Mouse (Mus musculus) hindbrain, embryonic 10.5 days (tissue): ENCODE results near the gene Lrrc29. TPM values are rescaled to one million over a fixed set of nuclear protein-coding genes. Genes with fewer than 3 reads are reported as not detected.
"Not testable (repeated sequence)": the region's sequence is repeated elsewhere in the genome, so short reads cannot be mapped to it uniquely, and the experiment has no call there.

ENCODE experiments used
- DNase-seq: peaks from one replicate; pipeline ENCODE4 v3.0.0-alpha.2; 2017; ENCODE audit warnings: low spot score
- H3K27ac ChIP-seq: fragments of 300-500 bp; sonication (generic); 2 replicates; pipeline ENCODE4 v1.5.1; 2016; ENCODE audit warnings: mild to moderate bottlenecking, moderate library complexity
- H3K27me3 ChIP-seq: fragments of 300-500 bp; sonication (generic); 2 replicates; pipeline ENCODE4 v1.6.1; 2016; ENCODE audit warnings: mild to moderate bottlenecking; ENCODE audit not compliant: poor library complexity, insufficient read depth, severe bottlenecking
- H3K36me3 ChIP-seq: fragments of 300-500 bp; sonication (generic); 2 replicates; pipeline ENCODE4 v1.6.1; 2016; ENCODE audit warnings: mild to moderate bottlenecking, moderate library complexity
- H3K4me1 ChIP-seq: fragments of 300-500 bp; sonication (generic); replicated peaks from 2 replicates; pipeline ENCODE4 v1.6.1; 2016; ENCODE audit warnings: mild to moderate bottlenecking
- H3K4me3 ChIP-seq: fragments of 300-500 bp; sonication (generic); 2 replicates; pipeline ENCODE4 v1.5.1; 2016; ENCODE audit warnings: mild to moderate bottlenecking, moderate library complexity
- H3K9me3 ChIP-seq: fragments of 300-500 bp; sonication (generic); 2 replicates; pipeline ENCODE4 v1.6.1; 2016; ENCODE audit warnings: mild to moderate bottlenecking, moderate library complexity
- WGBS: fragments of 180-500 bp; shearing (Covaris S2); methylation state at CpG from one replicate; pipeline ENCODE4 v1.1.7; 2016; 5-methylcytosine and 5-hydroxymethylcytosine counted together
- polyA plus RNA-seq: library from polyadenylated mRNA; unstranded; fragments of >200 nt; fragmentation: Nextera tagmentation; extraction: Ambion mirVana; gene quantifications from 2 replicates; pipeline ENCODE4 v1.2.1, GENCODE M21; 2016

Gene Lrrc29
- polyA plus RNA-seq, 1 experiment from 2014 or later, result 1.2 TPM

- Histone ChIP-seq H3K27ac (no peak overlapping the region), H3K4me1 (peaks cover 33% of the 10 kb centered on the region), H3K4me3 (no peak overlapping the region), H3K27me3 (no peaks in the 10 kb centered on the region), H3K36me3 (peaks cover 86% of the 10 kb centered on the region), H3K9me3 (no peaks in the 10 kb centered on the region)
- no peak for DNase-seq
- WGBS, result 88% methylated on average over 8 of the region's 8 CpGs
Measured at GRCm38 (mm10) chr8:105303396-105303795, 22.7 kb downstream of the Lrrc29 start.

GRCm38 (mm10) chr8:105299962-105300361 lies 26.1 kb downstream of the Lrrc29 start:
- WGBS, result 97% methylated on average over 8 of the region's 8 CpGs
- H3K4me3 ChIP-seq, result no peak overlapping the region
- H3K9me3 ChIP-seq, result no peaks in the 10 kb centered on the region
- peaks cover 66% of the 10 kb centered on the region for H3K36me3 ChIP-seq
- DNase-seq, result no peak
- 0 out of 2 replicates have a peak, but pooled peaks cover 6% of the 10 kb centered on the region for H3K27me3 ChIP-seq
- H3K27ac ChIP-seq, result no peak overlapping the region
- peaks cover 32% of the 10 kb centered on the region for H3K4me1 ChIP-seq

- H3K4me1 ChIP-seq, result peaks cover 27% of the 10 kb centered on the region
- peak overlapping the region; percentile 82 for H3K4me3 ChIP-seq
- peak overlapping the region; percentile 90 for H3K27ac ChIP-seq
- H3K27me3 ChIP-seq, result peaks cover 8% of the 10 kb centered on the region
- H3K9me3 ChIP-seq, result no peaks in the 10 kb centered on the region
- DNase-seq, result no peak
- WGBS, result 66% methylated on average over 18 of the region's 18 CpGs
- peaks cover 52% of the 10 kb centered on the region for H3K36me3 ChIP-seq
Measured at GRCm38 (mm10) chr8:105298351-105299252, 27.5 kb downstream of the Lrrc29 start.

GRCm38 (mm10) chr8:105297511-105298192 lies 28.4 kb downstream of the Lrrc29 start, which contains the start of gene E2f4:
Gene E2f4 (plus strand): TSS chr8:105297663.
- peak within 1 kb of the TSS; percentile 90 for H3K27ac ChIP-seq
- DNase-seq, result peak; percentile 94
- WGBS, result under 1% methylated on average over 58 of the region's 58 CpGs
- peaks cover 17% of the 10 kb centered on the region for H3K27me3 ChIP-seq
- H3K36me3 ChIP-seq, result peaks cover 43% of the 10 kb centered on the region
- H3K4me3 ChIP-seq, result peak within 1 kb of the TSS; percentile 82
- no peaks in the 10 kb centered on the region for H3K9me3 ChIP-seq
- peaks cover 29% of the 10 kb centered on the region for H3K4me1 ChIP-seq

- DNase-seq, result no peak
- Histone ChIP-seq H3K27ac (peak within 1 kb of the TSS; percentile 90), H3K27me3 (peaks cover 22% of the 10 kb centered on the region), H3K4me3 (peak within 1 kb of the TSS; percentile 82), H3K9me3 (no peaks in the 10 kb centered on the region), H3K36me3 (peaks cover 27% of the 10 kb centered on the region), H3K4me1 (peaks cover 30% of the 10 kb centered on the region)
- 68% methylated on average over 11 of the region's 11 CpGs for WGBS
Measured at GRCm38 (mm10) chr8:105295895-105296573, 30.0 kb downstream of the Lrrc29 start, which contains the start of gene Exoc3l. Gene Exoc3l (minus strand): TSS chr8:105296101.

- Histone ChIP-seq H3K27me3 (peaks cover 30% of the 10 kb centered on the region), H3K4me1 (peaks cover 37% of the 10 kb centered on the region), H3K9me3 (no peaks in the 10 kb centered on the region), H3K4me3 (peak overlapping the region; percentile 20; the same call in 1 of the 2 replicates), H3K36me3 (peaks cover 19% of the 10 kb centered on the region), H3K27ac (no peak overlapping the region)
- DNase-seq, result no peak
- 76% methylated on average over 11 of the region's 11 CpGs for WGBS
Measured at GRCm38 (mm10) chr8:105295256-105295655, 30.8 kb downstream of the Lrrc29 start.

GRCm38 (mm10) chr8:105294776-105295175 lies 31.3 kb downstream of the Lrrc29 start:
- peaks cover 39% of the 10 kb centered on the region for H3K4me1 ChIP-seq
- DNase-seq, result no peak
- peaks cover 14% of the 10 kb centered on the region for H3K36me3 ChIP-seq
- H3K4me3 ChIP-seq, result no peak overlapping the region
- WGBS, result 72% methylated on average over 9 of the region's 9 CpGs
- no peaks in the 10 kb centered on the region for H3K9me3 ChIP-seq
- H3K27ac ChIP-seq, result no peak overlapping the region
- H3K27me3 ChIP-seq, result peaks cover 34% of the 10 kb centered on the region

GRCm38 (mm10) chr8:105293405-105293804 lies 32.7 kb downstream of the Lrrc29 start:
- Histone ChIP-seq H3K9me3 (no peaks in the 10 kb centered on the region), H3K27ac (no peak overlapping the region), H3K36me3 (peaks cover 2% of the 10 kb centered on the region), H3K4me1 (peaks cover 44% of the 10 kb centered on the region), H3K27me3 (peaks cover 36% of the 10 kb centered on the region), H3K4me3 (no peak overlapping the region)
- no peak for DNase-seq
- 67% methylated on average over 19 of the region's 19 CpGs for WGBS

- peaks cover 36% of the 10 kb centered on the region for H3K27me3 ChIP-seq
- H3K9me3 ChIP-seq, result no peaks in the 10 kb centered on the region
- H3K4me3 ChIP-seq, result no peak overlapping the region
- 84% methylated on average over 7 of the region's 7 CpGs for WGBS
- H3K27ac ChIP-seq, result no peak overlapping the region
- H3K36me3 ChIP-seq, result no peaks in the 10 kb centered on the region
- no peak for DNase-seq
- H3K4me1 ChIP-seq, result peaks cover 47% of the 10 kb centered on the region
Measured at GRCm38 (mm10) chr8:105292471-105292870, 33.6 kb downstream of the Lrrc29 start.

- peaks cover 36% of the 10 kb centered on the region for H3K27me3 ChIP-seq
- H3K36me3 ChIP-seq, H3K27ac ChIP-seq, H3K4me3 ChIP-seq, DNase-seq, H3K9me3 ChIP-seq: not testable (repeated sequence)
- 72% methylated on average over 3 of the region's 3 CpGs for WGBS
- H3K4me1 ChIP-seq, result peaks cover 47% of the 10 kb centered on the region
Measured at GRCm38 (mm10) chr8:105291802-105292201, 34.3 kb downstream of the Lrrc29 start.

- H3K27me3 ChIP-seq, result peaks cover 40% of the 10 kb centered on the region
- H3K36me3 ChIP-seq, H3K27ac ChIP-seq, H3K9me3 ChIP-seq, DNase-seq, H3K4me3 ChIP-seq: not testable (repeated sequence)
- WGBS, result 89% methylated on average over 8 of the region's 8 CpGs
- H3K4me1 ChIP-seq, result peaks cover 47% of the 10 kb centered on the region
Measured at GRCm38 (mm10) chr8:105291364-105291763, 34.7 kb downstream of the Lrrc29 start.

- peaks cover 48% of the 10 kb centered on the region for H3K4me1 ChIP-seq
- WGBS, result 9% methylated on average over 31 of the region's 31 CpGs
- H3K9me3 ChIP-seq, result no peaks in the 10 kb centered on the region
- H3K36me3 ChIP-seq, result peaks cover 4% of the 10 kb centered on the region; the same call in 1 of the 2 replicates
- H3K27me3 ChIP-seq, result peaks cover 44% of the 10 kb centered on the region
- peak; percentile 89 for DNase-seq
- H3K4me3 ChIP-seq, result peak overlapping the region; percentile 54
- H3K27ac ChIP-seq, result 0 out of 2 replicates have a peak overlapping the region, but pooled peaks have one; percentile 91
Measured at GRCm38 (mm10) chr8:105290554-105291314, 35.3 kb downstream of the Lrrc29 start.
